Mouse (Mus musculus) cortical plate, adult 2 months (tissue): ENCODE measurements around the gene Ubac2.

Experiments
- CTCF ChIP-seq: fragments of 200-500 bp; IDR thresholded peaks from 2 replicates; pipeline ENCODE4 v1.5.1; 2011; ENCODE audit warnings: mild to moderate bottlenecking, control low read depth, low read length; ENCODE audit not compliant: insufficient read depth; ENCODE audit errors: extremely low read depth
- POLR2A ChIP-seq: fragments of 200-500 bp; IDR thresholded peaks from 2 replicates; pipeline ENCODE4 v1.6.1; 2011; ENCODE audit warnings: mild to moderate bottlenecking, low read length, control low read depth; ENCODE audit not compliant: insufficient read depth; ENCODE audit errors: extremely low read depth

DNA sequence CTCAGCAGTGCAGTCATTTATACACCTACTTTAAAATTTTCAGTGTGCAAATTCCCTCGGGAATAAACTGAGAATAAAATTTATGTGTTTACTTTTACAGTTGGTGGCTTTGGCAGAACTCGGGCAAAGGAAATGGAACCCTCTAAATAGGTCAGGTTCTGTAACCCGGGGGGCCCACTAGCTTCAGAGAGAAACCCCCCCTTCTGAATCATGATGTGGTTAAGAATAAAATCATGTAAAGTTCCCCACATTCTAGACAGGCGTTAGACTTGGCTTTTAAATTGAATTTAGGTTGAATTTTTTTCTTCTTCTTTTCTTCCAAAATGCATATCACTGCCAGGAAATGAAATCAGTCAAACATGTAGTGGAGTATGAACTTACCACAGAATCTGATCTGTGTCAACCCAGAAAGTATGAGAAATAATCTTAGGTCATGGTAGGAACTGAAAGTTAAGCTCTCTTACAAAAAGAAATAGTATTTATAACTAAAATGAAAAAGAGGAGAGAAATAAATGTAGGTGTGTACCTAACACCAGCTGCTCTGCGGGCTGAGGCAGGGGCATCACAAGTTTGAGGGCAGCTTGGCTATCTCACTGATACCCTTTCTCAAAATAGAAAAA is 76.9 kb downstream of the Ubac2 start:
- TF ChIP-seq CTCF = no peak
- TF ChIP-seq POLR2A = no peak
